Mouse (Mus musculus): Measurements from ENCODE around the gene Ush2a. TPM values are rescaled to one million over a fixed set of nuclear protein-coding genes. Genes with fewer than 3 reads are reported as not detected.

The Ush2a gene
- total and polyA plus RNA-seq, 3 experiments, result 0.11 TPM; not detected in 2

GRCm38 (mm10) chr1:188725122-188725995 lies 463.5 kb downstream of the Ush2a start:
- DNase-seq (ENCODE audit: low spot score) (no peak), ATAC-seq (ENCODE audit: extremely low read depth, insufficient number of reproducible peaks, low FRiP score, poor library complexity, severe bottlenecking) (no peak)
- Histone ChIP-seq H3K4me1 (ENCODE audit: insufficient read depth, low read depth, low read length) (no peaks in the 10 kb centered on the region), H3K9me3 (replicated peaks) (peaks cover 47% of the 10 kb centered on the region), H3K27me3 (ENCODE audit: insufficient read depth, low read length) (no peaks in the 10 kb centered on the region), H3K4me3 (ENCODE audit: low read depth, low read length) (no peak overlapping the region), H3K36me3 (replicated peaks) (no peaks in the 10 kb centered on the region)
- TF ChIP-seq POLR2AphosphoS5 (IDR thresholded peaks at IDR 0.05; ENCODE audit: insufficient replicate concordance, low read depth, low read length) (no peak), GATA1 (IDR thresholded peaks at IDR 0.05; ENCODE audit: borderline replicate concordance, low read length) (no peak), TAL1 (conservative IDR thresholded peaks at IDR 0.05; ENCODE audit: low read depth, low read length) (no peak), GATA2 (IDR thresholded peaks at IDR 0.05; ENCODE audit: borderline replicate concordance, low read depth, low read length) (no peak), CTCF (IDR thresholded peaks at IDR 0.05; ENCODE audit: low read depth, low read length) (no peak)

GRCm38 (mm10) chr1:188726937-188727336 lies 465.1 kb downstream of the Ush2a start:
- no peak for ATAC-seq (ENCODE audit: extremely low read depth, insufficient number of reproducible peaks, low FRiP score, poor library complexity, severe bottlenecking)
- peaks cover 41% of the 10 kb centered on the region for H3K9me3 ChIP-seq (replicated peaks)

GRCm38 (mm10) chr1:188728625-188729024 lies 466.8 kb downstream of the Ush2a start:
- no peaks in the 10 kb centered on the region for H3K27me3 ChIP-seq (ENCODE audit: insufficient read depth, low read length)
- peaks cover 41% of the 10 kb centered on the region for H3K9me3 ChIP-seq (replicated peaks)
- H3K4me1 ChIP-seq (ENCODE audit: insufficient read depth, low read depth, low read length), result no peaks in the 10 kb centered on the region
- TF ChIP-seq TAL1 (conservative IDR thresholded peaks at IDR 0.05; ENCODE audit: low read depth, low read length), result no peak
- no peak for TF ChIP-seq CTCF (IDR thresholded peaks at IDR 0.05; ENCODE audit: low read depth, low read length)
- TF ChIP-seq POLR2AphosphoS5 (IDR thresholded peaks at IDR 0.05; ENCODE audit: insufficient replicate concordance, low read depth, low read length), result no peak
- TF ChIP-seq GATA2 (IDR thresholded peaks at IDR 0.05; ENCODE audit: borderline replicate concordance, low read depth, low read length), result no peak
- no peak for TF ChIP-seq GATA1 (IDR thresholded peaks at IDR 0.05; ENCODE audit: borderline replicate concordance, low read length)
- no peak for DNase-seq (ENCODE audit: low spot score)
- no peak overlapping the region for H3K4me3 ChIP-seq (ENCODE audit: low read depth, low read length)
- H3K36me3 ChIP-seq (replicated peaks), result no peaks in the 10 kb centered on the region
- no peak for ATAC-seq (ENCODE audit: extremely low read depth, insufficient number of reproducible peaks, low FRiP score, poor library complexity, severe bottlenecking)

More at GRCm38 (mm10) chr1:188726937-188727336, 465.1 kb downstream of the Ush2a start:
- TF ChIP-seq CTCF (IDR thresholded peaks at IDR 0.05; ENCODE audit: low read depth, low read length), result no peak
- no peak for TF ChIP-seq TAL1 (conservative IDR thresholded peaks at IDR 0.05; ENCODE audit: low read depth, low read length)
- TF ChIP-seq POLR2AphosphoS5 (IDR thresholded peaks at IDR 0.05; ENCODE audit: insufficient replicate concordance, low read depth, low read length), result no peak
- no peak for TF ChIP-seq GATA1 (IDR thresholded peaks at IDR 0.05; ENCODE audit: borderline replicate concordance, low read length)
- no peak for TF ChIP-seq GATA2 (IDR thresholded peaks at IDR 0.05; ENCODE audit: borderline replicate concordance, low read depth, low read length)
- no peaks in the 10 kb centered on the region for H3K27me3 ChIP-seq (ENCODE audit: insufficient read depth, low read length)
- H3K36me3 ChIP-seq (replicated peaks), result no peaks in the 10 kb centered on the region
- H3K4me3 ChIP-seq (ENCODE audit: low read depth, low read length), result no peak overlapping the region
- H3K4me1 ChIP-seq (ENCODE audit: insufficient read depth, low read depth, low read length), result no peaks in the 10 kb centered on the region
- DNase-seq (ENCODE audit: low spot score), result no peak

DNA sequence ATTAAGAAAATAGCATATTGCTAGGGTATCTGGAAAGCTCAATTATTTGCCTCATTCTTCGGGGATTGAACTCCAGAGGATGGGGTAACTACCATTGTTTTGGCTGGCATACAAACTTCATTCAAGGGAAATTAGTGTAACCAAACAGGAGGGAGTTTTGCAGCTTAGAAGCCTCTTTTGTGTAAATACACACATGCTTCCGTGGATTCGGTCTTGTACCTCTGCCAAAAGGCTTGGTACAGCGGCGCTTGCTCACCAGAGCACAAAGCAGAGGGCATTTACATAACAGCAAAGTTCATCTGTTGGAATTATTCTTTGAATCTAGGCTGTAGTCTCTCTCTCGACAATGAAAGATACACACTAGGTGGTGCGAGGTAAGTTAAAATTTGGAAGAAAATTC lies 467.4 kb downstream of the Ush2a start:
- ATAC-seq (ENCODE audit: extremely low read depth, insufficient number of reproducible peaks, low FRiP score, poor library complexity, severe bottlenecking), result no peak
- Histone ChIP-seq H3K36me3 (replicated peaks) (no peaks in the 10 kb centered on the region), H3K27me3 (ENCODE audit: insufficient read depth, low read length) (no peaks in the 10 kb centered on the region), H3K4me3 (ENCODE audit: low read depth, low read length) (no peak overlapping the region), H3K4me1 (ENCODE audit: insufficient read depth, low read depth, low read length) (no peaks in the 10 kb centered on the region), H3K9me3 (replicated peaks) (peaks cover 38% of the 10 kb centered on the region)
- no peak for DNase-seq (ENCODE audit: low spot score)
- TF ChIP-seq GATA1 (IDR thresholded peaks at IDR 0.05; ENCODE audit: borderline replicate concordance, low read length) (no peak), CTCF (IDR thresholded peaks at IDR 0.05; ENCODE audit: low read depth, low read length) (no peak), GATA2 (IDR thresholded peaks at IDR 0.05; ENCODE audit: borderline replicate concordance, low read depth, low read length) (no peak), TAL1 (conservative IDR thresholded peaks at IDR 0.05; ENCODE audit: low read depth, low read length) (no peak), POLR2AphosphoS5 (IDR thresholded peaks at IDR 0.05; ENCODE audit: insufficient replicate concordance, low read depth, low read length) (no peak)

DNA sequence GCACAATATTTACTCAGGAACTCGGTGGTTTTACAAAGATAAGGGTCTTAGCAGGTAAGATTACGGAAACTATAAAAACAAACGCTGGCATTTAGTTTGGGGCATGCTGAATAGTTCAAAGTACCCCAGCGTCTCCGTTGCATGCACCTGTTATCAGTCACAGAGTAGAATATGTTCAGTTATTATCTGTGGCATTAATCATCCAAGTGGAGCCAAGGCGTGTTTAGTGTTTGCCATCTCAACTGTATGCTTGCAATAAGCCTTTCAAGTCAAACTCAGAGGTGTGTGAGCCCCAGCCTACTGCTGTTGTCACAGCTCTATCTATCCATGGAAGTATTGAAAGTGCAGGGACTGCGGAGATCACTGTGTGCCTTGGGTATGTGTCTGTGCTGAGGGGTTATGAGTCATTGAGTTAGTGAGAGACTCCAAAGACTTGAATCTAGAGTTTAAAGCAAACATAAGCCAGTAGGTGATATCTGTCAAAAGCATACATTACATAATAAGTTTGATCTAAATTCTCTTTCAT lies 473.0 kb downstream of the Ush2a start:
- H3K36me3 ChIP-seq (replicated peaks), result no peaks in the 10 kb centered on the region
- H3K27me3 ChIP-seq (ENCODE audit: insufficient read depth, low read length), result no peaks in the 10 kb centered on the region
- TF ChIP-seq TAL1 (conservative IDR thresholded peaks at IDR 0.05; ENCODE audit: low read depth, low read length), result no peak
- TF ChIP-seq GATA2 (IDR thresholded peaks at IDR 0.05; ENCODE audit: borderline replicate concordance, low read depth, low read length), result no peak
- no peak for TF ChIP-seq GATA1 (IDR thresholded peaks at IDR 0.05; ENCODE audit: borderline replicate concordance, low read length)
- DNase-seq (ENCODE audit: low spot score), result no peak
- peaks cover 36% of the 10 kb centered on the region for H3K9me3 ChIP-seq (replicated peaks)
- no peak overlapping the region for H3K4me3 ChIP-seq (ENCODE audit: low read depth, low read length)
- no peak for ATAC-seq (ENCODE audit: extremely low read depth, insufficient number of reproducible peaks, low FRiP score, poor library complexity, severe bottlenecking)
- no peaks in the 10 kb centered on the region for H3K4me1 ChIP-seq (ENCODE audit: insufficient read depth, low read depth, low read length)

DNA sequence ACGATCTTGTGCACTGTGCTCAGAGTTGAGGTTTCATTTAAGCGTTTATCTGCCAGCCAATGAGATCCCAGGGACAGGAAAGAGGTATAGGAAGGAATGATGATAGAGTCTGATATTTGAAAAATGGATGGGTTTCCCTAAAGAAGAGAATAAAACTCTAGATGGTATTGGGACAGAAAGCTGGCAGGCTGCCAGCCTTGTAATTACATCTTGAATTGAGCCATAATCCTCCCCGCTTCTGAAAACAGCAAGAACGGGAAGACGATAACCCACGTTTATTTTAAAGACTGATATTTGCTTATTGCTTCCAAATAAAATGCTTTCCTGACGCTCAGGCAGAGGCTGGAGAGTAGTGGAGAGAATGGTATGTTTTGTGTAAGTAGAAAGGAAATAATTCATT lies 481.1 kb downstream of the Ush2a start:
- H3K9me3 ChIP-seq (replicated peaks), result peaks cover 63% of the 10 kb centered on the region
- ATAC-seq (ENCODE audit: extremely low read depth, insufficient number of reproducible peaks, low FRiP score, poor library complexity, severe bottlenecking), result no peak
- H3K27me3 ChIP-seq (ENCODE audit: insufficient read depth, low read length), result no peaks in the 10 kb centered on the region
- no peak for DNase-seq (ENCODE audit: low spot score)
- H3K36me3 ChIP-seq (replicated peaks), result no peaks in the 10 kb centered on the region
- no peak for TF ChIP-seq CTCF (IDR thresholded peaks at IDR 0.05; ENCODE audit: low read depth, low read length)
- TF ChIP-seq TAL1 (conservative IDR thresholded peaks at IDR 0.05; ENCODE audit: low read depth, low read length), result no peak
- no peak for TF ChIP-seq POLR2AphosphoS5 (IDR thresholded peaks at IDR 0.05; ENCODE audit: insufficient replicate concordance, low read depth, low read length)
- no peak for TF ChIP-seq GATA2 (IDR thresholded peaks at IDR 0.05; ENCODE audit: borderline replicate concordance, low read depth, low read length)
- no peak for TF ChIP-seq GATA1 (IDR thresholded peaks at IDR 0.05; ENCODE audit: borderline replicate concordance, low read length)
- no peak overlapping the region for H3K4me3 ChIP-seq (ENCODE audit: low read depth, low read length)
- H3K4me1 ChIP-seq (ENCODE audit: insufficient read depth, low read depth, low read length), result no peaks in the 10 kb centered on the region
